20 mouse cellular contexts compared by ENCODE assay signal in the genomic region with DNA sequence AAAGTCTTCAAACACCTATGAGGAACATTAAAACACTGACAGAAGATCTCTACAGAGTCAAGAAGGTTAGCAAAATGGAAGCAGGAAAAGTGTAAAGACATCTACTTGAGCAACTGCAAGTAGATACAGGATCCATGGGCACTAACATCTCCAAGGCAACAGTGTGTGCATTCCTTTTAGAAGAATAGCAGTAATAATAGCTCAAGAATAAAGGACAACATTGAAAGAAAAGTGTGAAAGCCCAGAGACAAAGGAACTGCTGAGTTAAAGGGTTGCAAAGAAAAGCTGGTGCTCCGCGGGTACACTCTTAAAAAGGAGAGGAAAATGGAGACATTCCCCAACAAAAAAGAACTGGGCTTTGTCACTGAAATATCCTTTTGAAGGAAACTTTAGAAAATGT.
DNase-seq lines count a peak whose midpoint lies in the region; ATAC-seq and TF ChIP-seq lines count a peak whose summit lies in the region.
"Had no signal": no experiment of that assay in that cellular context is flagged by ENCODE, and none has a peak within 500 bp of the region (broad histone marks: within the 10 kb centered on the region; RNA-seq: fewer than 3 reads in every experiment).

No protein-coding gene starts in this region.

- no peaks in the 10 kb centered on the region for H3K4me1 ChIP-seq in forebrain, embryonic 11.5 days (replicated peaks; ENCODE audit: control insufficient read depth, insufficient read depth, low read length)
- no peaks in the 10 kb centered on the region for H3K4me1 ChIP-seq in forebrain, embryonic 16.5 days (replicated peaks; ENCODE audit: control insufficient read depth, insufficient read depth, low read length)
- H3K4me1 ChIP-seq in midbrain, embryonic 12.5 days = peaks cover 3% of the 10 kb centered on the region
- no peaks in the 10 kb centered on the region for H3K4me1 ChIP-seq in midbrain, postnatal 0 days (ENCODE audit: insufficient read depth, low read length)
- H3K4me1 ChIP-seq: embryonic facial prominence, embryonic 12.5 days; heart, embryonic 15.5 days; hindbrain, embryonic 15.5 days had no signal

- DNase-seq in forebrain, embryonic 11.5 days (ENCODE audit: low spot score) = no peak
- DNase-seq in midbrain, postnatal 0 days (ENCODE audit: low spot score) = no peak
- DNase-seq in embryo, embryonic 10.5 days (ENCODE audit: low spot score) = peak; percentile 57
- no peak for DNase-seq in lung, postnatal 36 days
- DNase-seq in frontal cortex, adult 2 months (ENCODE audit: extremely low spot score in 1 of 2, low spot score in 1 of 2) = no peak
- DNase-seq: adrenal gland, postnatal 14 days; cerebellum, adult 18-20 months; cerebellum, adult 9-11 months; gastrocnemius, postnatal 10 days; heart, adult 18-20 months; heart, postnatal 14 days had no signal

- no peaks in the 10 kb centered on the region for H3K9me3 ChIP-seq in forebrain, embryonic 11.5 days (ENCODE audit: control insufficient read depth, low read length)
- no peaks in the 10 kb centered on the region for H3K9me3 ChIP-seq in forebrain, embryonic 16.5 days (ENCODE audit: control insufficient read depth, low read length)
- H3K9me3 ChIP-seq in midbrain, embryonic 12.5 days = no peaks in the 10 kb centered on the region
- no peaks in the 10 kb centered on the region for H3K9me3 ChIP-seq in midbrain, postnatal 0 days (ENCODE audit: low read length)
- H3K9me3 ChIP-seq: embryonic facial prominence, embryonic 12.5 days; forebrain, embryonic 12.5 days; heart, embryonic 15.5 days; hindbrain, embryonic 15.5 days had no signal

- H3K27me3 ChIP-seq in forebrain, embryonic 11.5 days (ENCODE audit: control insufficient read depth, insufficient read depth, low read length) = no peaks in the 10 kb centered on the region
- no peaks in the 10 kb centered on the region for H3K27me3 ChIP-seq in forebrain, embryonic 16.5 days (replicated peaks; ENCODE audit: control insufficient read depth, insufficient read depth, low read length)
- no peaks in the 10 kb centered on the region; the same call in 1 of the 2 replicates for H3K27me3 ChIP-seq in midbrain, embryonic 12.5 days
- no peaks in the 10 kb centered on the region for H3K27me3 ChIP-seq in midbrain, postnatal 0 days (ENCODE audit: insufficient read depth, low read length)
- H3K27me3 ChIP-seq: embryonic facial prominence, embryonic 12.5 days; forebrain, embryonic 12.5 days; heart, embryonic 15.5 days; hindbrain, embryonic 15.5 days had no signal

- no peak overlapping the region for H3K4me2 ChIP-seq in forebrain, embryonic 11.5 days (ENCODE audit: low read depth, low read length, severe bottlenecking)
- no peak overlapping the region for H3K4me2 ChIP-seq in forebrain, embryonic 16.5 days (ENCODE audit: low read length)
- H3K4me2 ChIP-seq in midbrain, embryonic 12.5 days (replicated peaks) = no peak overlapping the region
- H3K4me2 ChIP-seq in midbrain, postnatal 0 days (ENCODE audit: low read depth, low read length, poor library complexity, severe bottlenecking) = no peak overlapping the region
- H3K4me2 ChIP-seq: embryonic facial prominence, embryonic 12.5 days; forebrain, embryonic 12.5 days; heart, embryonic 11.5 days; heart, embryonic 15.5 days; hindbrain, embryonic 15.5 days had no signal

- no peak overlapping the region for H3K9ac ChIP-seq in forebrain, embryonic 11.5 days (ENCODE audit: low read length)
- H3K9ac ChIP-seq in forebrain, embryonic 16.5 days (replicated peaks; ENCODE audit: low read depth, low read length) = no peak overlapping the region
- H3K9ac ChIP-seq in midbrain, embryonic 12.5 days (replicated peaks) = no peak overlapping the region
- no peak overlapping the region for H3K9ac ChIP-seq in midbrain, postnatal 0 days (replicated peaks; ENCODE audit: low read length, poor library complexity, severe bottlenecking)
- H3K9ac ChIP-seq: embryonic facial prominence, embryonic 12.5 days; forebrain, embryonic 12.5 days; heart, embryonic 15.5 days; hindbrain, embryonic 15.5 days had no signal

- H3K36me3 ChIP-seq in forebrain, embryonic 11.5 days (ENCODE audit: control insufficient read depth, insufficient read depth, low read length) = no peaks in the 10 kb centered on the region
- H3K36me3 ChIP-seq in forebrain, embryonic 16.5 days (ENCODE audit: control insufficient read depth, insufficient read depth) = no peaks in the 10 kb centered on the region
- H3K36me3 ChIP-seq in midbrain, embryonic 12.5 days = no peaks in the 10 kb centered on the region
- no peaks in the 10 kb centered on the region for H3K36me3 ChIP-seq in midbrain, postnatal 0 days (ENCODE audit: insufficient read depth, low read length)
- H3K36me3 ChIP-seq: embryonic facial prominence, embryonic 12.5 days; forebrain, embryonic 12.5 days; heart, embryonic 15.5 days; hindbrain, embryonic 15.5 days had no signal

- no peak overlapping the region for H3K4me3 ChIP-seq in forebrain, embryonic 11.5 days (ENCODE audit: low read depth, low read length)
- no peak overlapping the region for H3K4me3 ChIP-seq in forebrain, embryonic 16.5 days (replicated peaks; ENCODE audit: low read length)
- no peak overlapping the region for H3K4me3 ChIP-seq in midbrain, embryonic 12.5 days
- no peak overlapping the region for H3K4me3 ChIP-seq in midbrain, postnatal 0 days (ENCODE audit: low read depth, low read length)
- H3K4me3 ChIP-seq: embryonic facial prominence, embryonic 12.5 days; forebrain, embryonic 12.5 days; heart, embryonic 15.5 days; hindbrain, embryonic 15.5 days had no signal

- TF ChIP-seq CTCF in midbrain, postnatal 0 days (IDR thresholded peaks at IDR 0.05) = no peak

- no peak overlapping the region for H3K27ac ChIP-seq in forebrain, embryonic 11.5 days (ENCODE audit: low read depth, low read length)
- no peak overlapping the region for H3K27ac ChIP-seq in forebrain, embryonic 16.5 days (ENCODE audit: low read length)
- no peak overlapping the region for H3K27ac ChIP-seq in midbrain, embryonic 12.5 days (replicated peaks)
- no peak overlapping the region for H3K27ac ChIP-seq in midbrain, postnatal 0 days (ENCODE audit: low read depth, low read length)
- H3K27ac ChIP-seq: embryonic facial prominence, embryonic 12.5 days; forebrain, embryonic 12.5 days; heart, embryonic 15.5 days; hindbrain, embryonic 15.5 days had no signal

- WGBS in forebrain, embryonic 11.5 days = 5% methylated on average over 2 of the region's 2 CpGs
- 7% methylated on average over 2 of the region's 2 CpGs for WGBS in forebrain, embryonic 16.5 days
- 8% methylated on average over 2 of the region's 2 CpGs for WGBS in midbrain, embryonic 12.5 days
- 13% methylated on average over 2 of the region's 2 CpGs for WGBS in midbrain, postnatal 0 days

- ATAC-seq in forebrain, embryonic 11.5 days (replicated peaks; ENCODE audit: low FRiP score) = peak; percentile 44; the same call in 1 of the 2 replicates
- ATAC-seq in forebrain, embryonic 16.5 days = no peak
- ATAC-seq in midbrain, embryonic 12.5 days (ENCODE audit: low FRiP score, low read depth) = peak; percentile 49; the same call in 1 of the 2 replicates
- no peak for ATAC-seq in midbrain, postnatal 0 days (ENCODE audit: low FRiP score)
- ATAC-seq: activated CD4-positive, CD25-positive, alpha-beta regulatory T cell, adult 4 months; intestine, embryonic 16.5 days had no signal

Comparison
In these comparisons a context has a peak if more than half of its experiments do, and no peak if none do; other contexts are left out.
1. ATAC-seq: peak in forebrain, embryonic 11.5 days (single experiment) and midbrain, embryonic 12.5 days (single experiment); none in forebrain, embryonic 16.5 days (single experiment) and midbrain, postnatal 0 days (single experiment).